Mouse (Mus musculus) forebrain, embryonic 16.5 days (tissue): ENCODE results near the gene Ppp2ca. TPM values are rescaled to one million over a fixed set of nuclear protein-coding genes. Genes with fewer than 3 reads are reported as not detected.
A peak's percentile ranks its signal among the peaks of the same experiment; 100 is the strongest.

Experiments
- ATAC-seq: fragments of 200-750 bp; cut with Nextera tagmentation; 2 replicates; pipeline ENCODE4 v1.8.0; 2017; ENCODE audit warnings: mild to moderate bottlenecking, moderate library complexity
- H3K27ac ChIP-seq: fragments of 300-500 bp; sonication (generic); 2 replicates; pipeline ENCODE4 v1.5.1; 2014; ENCODE audit warnings: low read length, control low read depth
- H3K27me3 ChIP-seq: fragments of 300-500 bp; sonication (generic); replicated peaks from 2 replicates; pipeline ENCODE4 v1.6.1; 2014; ENCODE audit warnings: low read length; ENCODE audit not compliant: control insufficient read depth, insufficient read depth
- H3K36me3 ChIP-seq: fragments of 300-500 bp; sonication (generic); 2 replicates; pipeline ENCODE4 v1.6.1; 2014; ENCODE audit not compliant: control insufficient read depth, insufficient read depth
- H3K4me1 ChIP-seq: fragments of 300-500 bp; sonication (generic); replicated peaks from 2 replicates; pipeline ENCODE4 v1.6.1; 2014; ENCODE audit warnings: low read length; ENCODE audit not compliant: control insufficient read depth, insufficient read depth
- H3K4me2 ChIP-seq: fragments of 300-500 bp; sonication (generic); 2 replicates; pipeline ENCODE4 v1.6.1; 2014; ENCODE audit warnings: mild to moderate bottlenecking, low read length, control low read depth
- H3K4me3 ChIP-seq: fragments of 300-500 bp; sonication (generic); replicated peaks from 2 replicates; pipeline ENCODE4 v1.5.1; 2014; ENCODE audit warnings: mild to moderate bottlenecking, low read length, control low read depth
- H3K9ac ChIP-seq: fragments of 300-500 bp; sonication (generic); replicated peaks from 2 replicates; pipeline ENCODE4 v1.6.1; 2014; ENCODE audit warnings: low read depth, low read length, control low read depth
- H3K9me3 ChIP-seq: fragments of 300-500 bp; sonication (generic); 2 replicates; pipeline ENCODE4 v1.6.1; 2016; ENCODE audit warnings: low read length; ENCODE audit not compliant: control insufficient read depth
- WGBS: fragments of 180-500 bp; shearing (Covaris S2); extraction: QIAGEN DNeasy Blood & Tissue Kit; methylation state at CpG from one replicate; pipeline ENCODE4 v1.1.7; 2014; 5-methylcytosine and 5-hydroxymethylcytosine counted together
- polyA plus RNA-seq: library from polyadenylated mRNA; unstranded; fragments of >200 nt; fragmentation: Nextera tagmentation; extraction: Ambion mirVana; gene quantifications from 2 replicates; pipeline ENCODE4 v1.2.1, GENCODE M21; 2015

Gene Ppp2ca
- 116 and 123 TPM in 2 replicates for polyA plus RNA-seq

- 0% methylated on average over 44 of the region's 53 CpGs for WGBS
- Histone ChIP-seq H3K27ac (peak within 1 kb of the TSS; percentile 99), H3K4me1 (peaks cover 27% of the 10 kb centered on the region), H3K36me3 (no peaks in the 10 kb centered on the region), H3K27me3 (no peaks in the 10 kb centered on the region), H3K9ac (peak within 1 kb of the TSS; percentile 97), H3K4me2 (peak within 1 kb of the TSS; percentile 94), H3K4me3 (peak within 1 kb of the TSS; percentile 94), H3K9me3 (no peaks in the 10 kb centered on the region)
- ATAC-seq: peak; percentile 98
Observed at GRCm38 (mm10) chr11:52098398-52098946, at the start of gene Ppp2ca. TSS of gene Ppp2ca (plus strand) at chr11:52098681.

GRCm38 (mm10) chr11:52053371-52053770, 45.1 kb upstream of the Ppp2ca start:
- H3K9ac ChIP-seq: no peak overlapping the region
- H3K27me3 ChIP-seq: no peaks in the 10 kb centered on the region
- ATAC-seq: no peak
- no peak overlapping the region for H3K4me3 ChIP-seq
- H3K4me2 ChIP-seq: no peak overlapping the region
- no peaks in the 10 kb centered on the region for H3K4me1 ChIP-seq
- no peak overlapping the region for H3K27ac ChIP-seq
- no peaks in the 10 kb centered on the region for H3K9me3 ChIP-seq
- WGBS: 81% methylated on average over 6 of the region's 6 CpGs
- H3K36me3 ChIP-seq: no peaks in the 10 kb centered on the region

GRCm38 (mm10) chr11:52054728-52055127, 43.8 kb upstream of the Ppp2ca start:
- H3K27me3 ChIP-seq: no peaks in the 10 kb centered on the region
- H3K36me3 ChIP-seq: no peaks in the 10 kb centered on the region
- H3K9me3 ChIP-seq: no peaks in the 10 kb centered on the region
- no peak overlapping the region for H3K4me2 ChIP-seq
- ATAC-seq: no peak
- H3K4me3 ChIP-seq: no peak overlapping the region
- no peak overlapping the region for H3K27ac ChIP-seq
- H3K9ac ChIP-seq: no peak overlapping the region
- no peaks in the 10 kb centered on the region for H3K4me1 ChIP-seq
- WGBS: 86% methylated on average over 3 of the region's 3 CpGs

- Histone ChIP-seq H3K9me3 (no peaks in the 10 kb centered on the region), H3K4me2 (no peak overlapping the region), H3K4me1 (no peaks in the 10 kb centered on the region), H3K4me3 (no peak overlapping the region), H3K9ac (no peak overlapping the region), H3K36me3 (no peaks in the 10 kb centered on the region), H3K27ac (no peak overlapping the region), H3K27me3 (no peaks in the 10 kb centered on the region)
- 90% methylated on average over 5 of the region's 5 CpGs for WGBS
- ATAC-seq: no peak
Observed at GRCm38 (mm10) chr11:52056198-52056597, 42.3 kb upstream of the Ppp2ca start.

GRCm38 (mm10) chr11:52059001-52059400, 39.5 kb upstream of the Ppp2ca start:
- no peaks in the 10 kb centered on the region for H3K9me3 ChIP-seq
- no peak overlapping the region for H3K27ac ChIP-seq
- no peaks in the 10 kb centered on the region for H3K4me1 ChIP-seq
- no peak for ATAC-seq
- H3K27me3 ChIP-seq: no peaks in the 10 kb centered on the region
- no peak overlapping the region for H3K9ac ChIP-seq
- H3K36me3 ChIP-seq: no peaks in the 10 kb centered on the region
- H3K4me3 ChIP-seq: no peak overlapping the region
- H3K4me2 ChIP-seq: no peak overlapping the region
- 75% methylated on average over 5 of the region's 5 CpGs for WGBS

- H3K9ac ChIP-seq: no peak overlapping the region
- H3K36me3 ChIP-seq: no peaks in the 10 kb centered on the region
- no peaks in the 10 kb centered on the region for H3K9me3 ChIP-seq
- 94% methylated on average over 4 of the region's 4 CpGs for WGBS
- no peaks in the 10 kb centered on the region for H3K4me1 ChIP-seq
- no peak overlapping the region for H3K4me2 ChIP-seq
- no peaks in the 10 kb centered on the region for H3K27me3 ChIP-seq
- ATAC-seq: no peak
- no peak overlapping the region for H3K4me3 ChIP-seq
- no peak overlapping the region for H3K27ac ChIP-seq
Observed at GRCm38 (mm10) chr11:52060315-52060714, 38.2 kb upstream of the Ppp2ca start.

GRCm38 (mm10) chr11:52062406-52062805, 36.1 kb upstream of the Ppp2ca start:
- Histone ChIP-seq H3K4me1 (no peaks in the 10 kb centered on the region), H3K27me3 (no peaks in the 10 kb centered on the region), H3K4me3 (no peak overlapping the region), H3K9me3 (no peaks in the 10 kb centered on the region), H3K9ac (no peak overlapping the region), H3K4me2 (no peak overlapping the region), H3K36me3 (no peaks in the 10 kb centered on the region), H3K27ac (no peak overlapping the region)
- 91% methylated on average over 5 of the region's 5 CpGs for WGBS
- no peak for ATAC-seq

- Histone ChIP-seq H3K4me3 (no peak overlapping the region), H3K36me3 (no peaks in the 10 kb centered on the region), H3K4me1 (no peaks in the 10 kb centered on the region), H3K4me2 (no peak overlapping the region), H3K9me3 (no peaks in the 10 kb centered on the region), H3K27me3 (no peaks in the 10 kb centered on the region), H3K27ac (no peak overlapping the region), H3K9ac (no peak overlapping the region)
- 45% methylated on average over 3 of the region's 3 CpGs for WGBS
- no peak for ATAC-seq
Observed at GRCm38 (mm10) chr11:52064398-52064797, 34.1 kb upstream of the Ppp2ca start.

GRCm38 (mm10) chr11:52065841-52066240, 32.6 kb upstream of the Ppp2ca start:
- Histone ChIP-seq H3K27ac (no peak overlapping the region), H3K4me3 (no peak overlapping the region), H3K4me2 (no peak overlapping the region), H3K9ac (no peak overlapping the region), H3K27me3 (no peaks in the 10 kb centered on the region), H3K9me3 (no peaks in the 10 kb centered on the region), H3K36me3 (no peaks in the 10 kb centered on the region), H3K4me1 (no peaks in the 10 kb centered on the region)
- WGBS: 6% methylated on average over 5 of the region's 5 CpGs
- ATAC-seq: no peak

GRCm38 (mm10) chr11:52071768-52072167, 26.7 kb upstream of the Ppp2ca start:
- no peak overlapping the region for H3K9ac ChIP-seq
- H3K4me2 ChIP-seq: no peak overlapping the region
- no peaks in the 10 kb centered on the region for H3K4me1 ChIP-seq
- no peak overlapping the region for H3K4me3 ChIP-seq
- H3K36me3 ChIP-seq: no peaks in the 10 kb centered on the region
- no peak for ATAC-seq
- H3K27me3 ChIP-seq: no peaks in the 10 kb centered on the region
- no peaks in the 10 kb centered on the region for H3K9me3 ChIP-seq
- H3K27ac ChIP-seq: no peak overlapping the region
- WGBS: 85% methylated on average over 10 of the region's 10 CpGs
